In genomic region chr4:88439669-88440123, GRCm38 (mm10) we compare ENCODE assay signal across 11 mouse cellular contexts. TPM values are rescaled to one million over a fixed set of nuclear protein-coding genes. Genes with fewer than 3 reads are reported as not detected.
DNase-seq lines count a peak whose midpoint lies in the region; ATAC-seq lines count a peak whose summit lies in the region.
"Had no signal": no experiment of that assay in that cellular context is flagged by ENCODE, and none has a peak within 500 bp of the region (broad histone marks: within the 10 kb centered on the region; RNA-seq: fewer than 3 reads in every experiment).

No protein-coding gene starts in this region.

- DNase-seq in lung, postnatal 25 days (ENCODE audit: low spot score), result peak; percentile 29
- DNase-seq in lung, postnatal 14 days, result no peak
- peak; percentile 11 for DNase-seq in kidney, adult 11 months
- peak; percentile 35 for DNase-seq in liver
- no peak for DNase-seq in c-Kit-positive CD71-positive TER-119-positive erythroid progenitor cells, embryonic 14.5 days (ENCODE audit: low spot score)
- no peak for DNase-seq in right cerebral cortex, adult 2 months (ENCODE audit: low spot score in 2 of 2)
- DNase-seq in ovary, postnatal 10 days (ENCODE audit: low spot score), result no peak
- DNase-seq: embryo, embryonic 11 days; forebrain, postnatal 0 days; lung, embryonic 14.5 days had no signal

- peak; percentile 91 for ATAC-seq in monocyte, adult 5-6 weeks (replicated peaks; ENCODE audit: insufficient number of reproducible peaks, low FRiP score, low TSS enrichment, poor library complexity, severe bottlenecking)

RNA-seq across cellular contexts. Expression of gene Hacd4, which starts 1.0 kb away (rescaled TPM):
- total RNA-seq in monocyte, adult 5-6 weeks (2017), result 23.0 to 31.7 TPM (median 30.7 TPM) in 3 replicates

Comparison
In these comparisons a context has a peak if more than half of its experiments do, and no peak if none do; other contexts are left out.
1. DNase-seq: peak in lung, postnatal 25 days (single experiment), kidney, adult 11 months (single experiment) and liver (single experiment); none in lung, postnatal 14 days (single experiment), c-Kit-positive CD71-positive TER-119-positive erythroid progenitor cells, embryonic 14.5 days (single experiment), right cerebral cortex, adult 2 months (0 of 2) and ovary, postnatal 10 days (single experiment).